Mouse (Mus musculus) CH12.LX (cell line): ENCODE results near the gene Rad1.

Experiments used
- TBP ChIP-seq: conservative IDR thresholded peaks from 2 replicates; pipeline ENCODE4 v1.6.1; 2011; ENCODE audit warnings: low read depth, low read length, improper control_type of control experiment
- ZKSCAN1 ChIP-seq: IDR thresholded peaks from 2 replicates; pipeline ENCODE4 v1.6.1; 2012; ENCODE audit warnings: low read depth, inconsistent platforms, low read length, improper control_type of control experiment, borderline replicate concordance

DNA sequence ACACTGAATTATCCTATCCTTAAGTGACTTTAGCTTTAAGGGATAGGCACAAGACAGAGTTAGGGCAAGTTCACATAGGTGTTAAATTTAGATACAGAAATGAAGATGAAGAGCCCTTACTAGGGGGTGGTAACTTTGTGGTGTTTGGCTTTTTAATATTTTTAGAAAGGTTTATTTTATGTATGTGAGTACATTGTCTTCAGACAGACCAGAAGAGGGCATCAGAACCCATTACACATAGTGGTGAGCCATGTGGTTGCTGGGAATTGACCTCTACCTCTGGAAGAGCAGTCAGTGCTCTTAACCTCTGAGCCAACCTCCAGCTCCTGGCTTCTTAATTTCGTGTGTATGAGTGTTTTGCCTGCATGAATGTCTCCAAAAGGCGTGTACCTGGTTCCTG lies 1.4 kb downstream of the Rad1 start:
- TF ChIP-seq TBP (0 out of 2 replicates have a peak, but pooled peaks have one; percentile 19), ZKSCAN1 (no peak)
